Mouse (Mus musculus) ES-Bruce4 (cell line): ENCODE data around the gene Pacrg. TPM values are rescaled to one million over a fixed set of nuclear protein-coding genes. Genes with fewer than 3 reads are reported as not detected.

Experiments used
- H3K27ac ChIP-seq: 2 replicates; pipeline ENCODE4 v1.5.1; 2012; ENCODE audit warnings: low read length, inconsistent platforms; ENCODE audit not compliant: insufficient read depth
- H3K27me3 ChIP-seq: 2 replicates; pipeline ENCODE4 v1.6.1; 2012; ENCODE audit warnings: mild to moderate bottlenecking, low read length, inconsistent platforms; ENCODE audit not compliant: control insufficient read depth, poor library complexity, insufficient read depth, severe bottlenecking
- H3K36me3 ChIP-seq: 2 replicates; pipeline ENCODE4 v1.6.1; 2012; ENCODE audit warnings: inconsistent platforms, mild to moderate bottlenecking, low read length, moderate library complexity; ENCODE audit not compliant: control insufficient read depth, poor library complexity, insufficient read depth, severe bottlenecking
- H3K4me1 ChIP-seq: one replicate; pipeline ENCODE4 v1.8.1; 2011; ENCODE audit warnings: low read length; ENCODE audit not compliant: control insufficient read depth, insufficient read depth
- H3K4me3 ChIP-seq: 2 replicates; pipeline ENCODE4 v1.5.1; 2011; ENCODE audit warnings: low read depth, mild to moderate bottlenecking, low read length
- H3K9ac ChIP-seq: 2 replicates; pipeline ENCODE4 v1.6.1; 2012; ENCODE audit warnings: low read depth, mild to moderate bottlenecking, inconsistent platforms; ENCODE audit not compliant: poor library complexity, severe bottlenecking
- H3K9me3 ChIP-seq: replicated peaks from 2 replicates; pipeline ENCODE4 v1.6.1; 2012; ENCODE audit warnings: mild to moderate bottlenecking, low read length, inconsistent platforms; ENCODE audit not compliant: control insufficient read depth, poor library complexity, insufficient read depth, severe bottlenecking
- CTCF ChIP-seq: IDR thresholded peaks from one replicate; pipeline ENCODE4 v1.8.1; 2011; ENCODE audit warnings: low read depth, low read length
- EP300 ChIP-seq: IDR thresholded peaks from 2 replicates; pipeline ENCODE4 v1.6.1; 2011; ENCODE audit warnings: low read depth, low read length; ENCODE audit not compliant: insufficient read depth
- POLR2A ChIP-seq: IDR thresholded peaks from one replicate; pipeline ENCODE4 v1.8.1; 2011; ENCODE audit warnings: low read length; ENCODE audit not compliant: insufficient read depth
- polyA plus RNA-seq: library from polyadenylated mRNA; stranded (reverse); fragments of >200 nt; gene quantifications from 2 replicates; pipeline ENCODE4 v1.2.4, GENCODE M21; 2011; ENCODE audit warnings: low read depth; ENCODE audit not compliant: missing spikeins, insufficient read depth, insufficient read length

Gene Pacrg
- polyA plus RNA-seq, 1 experiment: 0.54 TPM

DNA sequence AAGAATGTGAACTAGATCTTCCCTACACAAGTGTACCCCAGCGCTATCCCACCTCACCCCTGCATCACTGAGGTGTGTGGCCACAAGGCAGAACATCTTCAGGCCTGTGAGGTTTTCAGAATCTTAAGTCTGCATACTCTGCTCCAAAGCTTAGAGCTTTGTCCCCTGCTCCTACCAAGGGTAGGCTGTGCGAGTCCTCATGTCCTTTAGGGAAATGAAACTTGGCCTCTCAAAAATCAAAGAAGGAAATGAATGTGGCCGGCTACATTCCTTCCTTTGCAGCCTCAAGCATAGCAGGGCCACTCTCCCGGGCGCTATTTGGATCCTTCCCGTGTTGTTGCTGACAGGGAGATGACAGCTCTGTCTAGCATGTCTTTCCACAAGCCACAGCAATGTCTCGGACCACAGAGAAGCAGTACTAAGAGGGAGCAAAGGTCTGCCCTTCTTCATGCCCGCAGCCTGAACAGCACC is 469.4 kb downstream of the Pacrg start:
- Histone ChIP-seq H3K9me3 (no peaks in the 10 kb centered on the region), H3K4me3 (no peak overlapping the region), H3K9ac (no peak overlapping the region), H3K4me1 (peaks cover 11% of the 10 kb centered on the region), H3K27me3 (no peaks in the 10 kb centered on the region), H3K36me3 (no peaks in the 10 kb centered on the region), H3K27ac (no peak overlapping the region)
- TF ChIP-seq CTCF (no peak), POLR2A (no peak), EP300 (no peak)

DNA sequence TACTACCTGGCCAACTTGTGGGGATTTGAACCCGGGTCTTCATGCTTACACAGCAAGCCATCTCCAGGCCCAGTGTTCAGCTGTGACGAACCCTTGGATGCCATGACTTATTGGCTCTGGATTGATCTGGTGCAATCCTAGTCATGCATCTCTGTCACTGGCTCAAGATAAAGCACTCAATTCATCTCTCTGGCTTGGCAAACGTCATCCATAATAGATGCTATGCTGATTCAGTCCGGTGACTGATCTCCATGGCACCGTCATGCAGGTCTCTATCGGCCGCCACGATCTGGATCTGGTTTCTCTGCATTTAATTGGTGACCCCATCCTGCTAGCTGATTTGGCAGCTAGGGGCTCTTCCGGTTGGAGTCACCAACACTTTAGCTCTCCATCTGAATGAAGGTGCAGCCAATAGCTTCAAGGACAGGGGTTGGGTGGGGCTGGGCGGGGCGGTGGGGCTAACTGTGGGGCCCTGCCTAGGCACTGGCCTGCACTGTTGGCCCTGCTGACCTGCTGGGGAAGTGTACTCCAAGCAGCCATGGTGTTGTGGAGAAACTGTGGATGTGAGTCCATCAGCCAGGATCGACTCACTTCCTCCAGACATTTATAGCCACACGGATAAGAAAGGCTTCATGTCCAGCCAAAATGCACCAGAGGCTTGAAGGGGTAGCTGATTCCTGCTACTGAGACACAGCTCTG is 470.0 kb downstream of the Pacrg start:
- Histone ChIP-seq H3K27ac (no peak overlapping the region), H3K4me3 (no peak overlapping the region), H3K4me1 (peaks cover 11% of the 10 kb centered on the region), H3K27me3 (no peaks in the 10 kb centered on the region), H3K9ac (no peak overlapping the region), H3K9me3 (no peaks in the 10 kb centered on the region), H3K36me3 (no peaks in the 10 kb centered on the region)
- TF ChIP-seq CTCF (no peak), EP300 (no peak), POLR2A (no peak)

DNA sequence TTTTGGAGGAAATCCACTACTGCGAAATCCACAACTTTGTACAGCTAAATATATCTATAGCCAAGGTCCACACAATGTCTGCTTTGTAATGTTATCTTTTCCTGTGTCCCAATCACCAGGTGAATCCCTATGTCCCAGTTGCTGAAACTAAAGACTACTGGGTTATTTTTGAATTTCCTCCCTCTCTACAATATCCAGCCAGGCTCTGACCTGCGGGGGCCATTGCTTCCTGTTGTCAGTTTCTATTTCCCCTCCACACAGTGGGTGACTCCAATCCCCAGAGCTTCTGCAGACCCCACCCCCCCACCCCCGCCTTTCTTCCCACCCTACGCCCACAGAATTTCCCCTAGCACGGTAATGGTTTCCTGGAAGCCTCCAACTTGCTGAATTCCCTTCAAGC is 473.1 kb downstream of the Pacrg start:
- TF ChIP-seq POLR2A (no peak), CTCF (no peak), EP300 (no peak)
- H3K27ac ChIP-seq: peak overlapping the region; percentile 78; the same call in 1 of the 2 replicates
- H3K9ac ChIP-seq: no peak overlapping the region
- no peak overlapping the region for H3K4me3 ChIP-seq
- H3K9me3 ChIP-seq: no peaks in the 10 kb centered on the region
- H3K4me1 ChIP-seq: no peaks in the 10 kb centered on the region
- H3K27me3 ChIP-seq: no peaks in the 10 kb centered on the region
- H3K36me3 ChIP-seq: no peaks in the 10 kb centered on the region

DNA sequence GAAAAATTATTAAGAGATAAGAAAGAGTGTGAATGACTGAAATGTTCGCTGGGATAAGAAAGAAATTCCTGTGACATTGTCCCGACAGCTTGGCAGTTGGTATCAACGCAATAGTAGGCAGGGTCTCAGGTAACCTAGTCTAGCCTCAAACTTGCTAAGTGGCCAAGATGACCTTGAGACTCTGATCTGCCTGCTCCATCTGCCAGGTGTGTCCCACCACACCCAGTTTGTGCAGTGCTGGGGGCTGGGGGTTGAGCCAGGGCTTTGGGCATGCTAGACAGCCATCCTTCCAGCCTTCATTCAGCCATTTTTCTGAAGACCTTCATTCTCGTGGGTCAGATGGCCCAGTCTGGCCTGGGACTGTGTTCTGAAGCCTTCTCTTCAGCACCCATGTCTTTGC is 473.5 kb downstream of the Pacrg start:
- TF ChIP-seq EP300: peak; percentile 94
- TF ChIP-seq CTCF: no peak

DNA sequence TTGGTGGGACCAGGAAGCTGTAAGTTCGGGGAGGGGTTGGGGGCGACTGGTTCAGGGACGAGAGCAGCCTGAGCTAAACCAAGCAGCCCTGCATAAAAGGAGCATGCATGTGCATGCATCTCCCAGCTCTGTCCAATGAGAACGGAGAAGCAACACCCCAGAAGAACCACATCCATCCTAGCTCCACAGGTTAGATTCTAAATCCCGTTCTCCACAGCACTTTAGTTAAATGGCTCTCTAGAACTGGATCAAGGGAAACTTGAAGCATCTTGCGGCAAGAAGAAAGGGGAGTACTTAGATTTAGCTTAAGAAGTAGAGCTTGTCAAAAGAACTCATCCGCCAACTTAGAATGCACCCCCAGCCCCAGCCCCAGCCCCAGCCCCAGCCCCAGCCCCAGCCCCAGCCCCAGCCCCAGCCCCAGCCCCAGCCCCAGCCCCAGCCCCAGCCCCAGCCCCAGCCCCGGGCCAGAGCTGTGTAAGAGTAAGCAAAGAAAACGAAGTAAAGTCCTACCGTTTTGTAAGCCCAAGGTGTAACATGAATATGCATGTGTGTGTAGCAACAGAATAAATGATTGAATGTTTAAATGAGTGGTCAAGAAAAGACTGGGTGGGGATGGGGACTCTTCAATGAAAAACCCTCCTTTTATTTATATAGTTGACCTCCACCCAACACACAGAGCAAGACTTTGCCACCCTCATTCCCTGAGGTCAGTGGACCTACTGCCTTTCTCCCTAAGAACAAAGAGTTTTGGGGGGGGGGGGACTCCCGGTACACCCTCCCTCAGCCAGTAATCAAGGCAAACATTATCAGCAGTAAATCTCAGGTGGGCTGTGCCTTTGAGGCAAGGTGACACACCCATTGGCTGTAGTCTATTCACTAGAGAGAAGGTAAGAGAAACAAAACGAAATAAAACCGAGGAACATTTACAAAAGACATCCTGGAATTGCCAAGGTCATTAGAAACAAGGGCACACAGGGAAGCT is 474.3 kb downstream of the Pacrg start:
- H3K9me3 ChIP-seq: no peaks in the 10 kb centered on the region
- no peaks in the 10 kb centered on the region for H3K27me3 ChIP-seq
- TF ChIP-seq CTCF: no peak
- TF ChIP-seq EP300: peak; percentile 78
- no peak overlapping the region for H3K9ac ChIP-seq
- no peaks in the 10 kb centered on the region for H3K4me1 ChIP-seq
- H3K4me3 ChIP-seq: no peak overlapping the region
- H3K36me3 ChIP-seq: no peaks in the 10 kb centered on the region
- H3K27ac ChIP-seq: peak overlapping the region; percentile 55

More for the DNA sequence above, 473.5 kb downstream of the Pacrg start:
- H3K27me3 ChIP-seq: no peaks in the 10 kb centered on the region
- H3K4me1 ChIP-seq: no peaks in the 10 kb centered on the region
- no peak overlapping the region for H3K4me3 ChIP-seq
- H3K9me3 ChIP-seq: no peaks in the 10 kb centered on the region
- H3K9ac ChIP-seq: no peak overlapping the region
- H3K36me3 ChIP-seq: no peaks in the 10 kb centered on the region
- peak overlapping the region; percentile 78 for H3K27ac ChIP-seq

DNA sequence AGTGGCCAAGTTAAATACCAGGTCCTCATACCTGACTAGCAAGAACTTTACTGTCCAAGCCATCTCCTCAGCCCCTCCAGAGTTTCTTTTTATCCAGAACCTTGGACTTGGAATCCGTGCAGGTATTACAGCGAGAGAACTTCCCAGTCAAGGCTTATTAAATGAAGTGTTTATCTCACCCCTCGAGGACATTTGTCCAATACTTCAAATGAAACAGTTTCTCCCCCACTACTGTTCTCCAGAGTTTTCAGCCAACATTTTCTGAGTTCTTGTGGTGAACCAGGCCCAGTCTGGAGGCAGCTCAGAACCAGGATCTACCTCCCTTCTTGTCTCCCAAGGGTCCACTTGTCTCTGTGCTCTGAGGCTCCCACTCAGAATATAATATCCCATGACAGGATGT is 477.0 kb downstream of the Pacrg start:
- no peaks in the 10 kb centered on the region for H3K9me3 ChIP-seq
- no peak overlapping the region for H3K27ac ChIP-seq
- no peak overlapping the region for H3K9ac ChIP-seq
- no peaks in the 10 kb centered on the region for H3K36me3 ChIP-seq
- H3K4me1 ChIP-seq: no peaks in the 10 kb centered on the region
- H3K27me3 ChIP-seq: no peaks in the 10 kb centered on the region
- H3K4me3 ChIP-seq: no peak overlapping the region
- TF ChIP-seq POLR2A (no peak), CTCF (no peak), EP300 (no peak)
